Mouse (Mus musculus) neural tube, embryonic 12.5 days (tissue): ENCODE data around the gene Tbcel. TPM values are rescaled to one million over a fixed set of nuclear protein-coding genes. Genes with fewer than 3 reads are reported as not detected.
A peak's percentile ranks its signal among the peaks of the same experiment; 100 is the strongest.

ENCODE experiments used
- ATAC-seq: fragments of 200-750 bp; cut with Nextera tagmentation; 2 replicates; pipeline ENCODE4 v1.8.0; 2017; ENCODE audit warnings: low read depth, mild to moderate bottlenecking, moderate TSS enrichment, moderate library complexity; ENCODE audit not compliant: low FRiP score
- H3K27ac ChIP-seq: fragments of 300-500 bp; sonication (generic); 2 replicates; pipeline ENCODE4 v1.5.1; 2016
- H3K27me3 ChIP-seq: fragments of 300-500 bp; sonication (generic); replicated peaks from 2 replicates; pipeline ENCODE4 v1.6.1; 2016; ENCODE audit warnings: mild to moderate bottlenecking
- H3K36me3 ChIP-seq: fragments of 300-500 bp; sonication (generic); 2 replicates; pipeline ENCODE4 v1.6.1; 2016; ENCODE audit warnings: mild to moderate bottlenecking
- H3K4me1 ChIP-seq: fragments of 300-500 bp; sonication (generic); 2 replicates; pipeline ENCODE4 v1.6.1; 2016
- H3K4me2 ChIP-seq: fragments of 300-500 bp; sonication (generic); replicated peaks from 2 replicates; pipeline ENCODE4 v1.6.1; 2016; ENCODE audit warnings: mild to moderate bottlenecking
- H3K4me3 ChIP-seq: fragments of 300-500 bp; sonication (generic); 2 replicates; pipeline ENCODE4 v1.5.1; 2016
- H3K9ac ChIP-seq: fragments of 300-500 bp; sonication (generic); 2 replicates; pipeline ENCODE4 v1.6.1; 2016; ENCODE audit warnings: mild to moderate bottlenecking
- H3K9me3 ChIP-seq: fragments of 300-500 bp; sonication (generic); 2 replicates; pipeline ENCODE4 v1.6.1; 2016; ENCODE audit warnings: mild to moderate bottlenecking
- WGBS: fragments of 180-500 bp; shearing (Covaris S2); methylation state at CpG from one replicate; pipeline ENCODE4 v1.1.7; 2016; 5-methylcytosine and 5-hydroxymethylcytosine counted together
- polyA plus RNA-seq: library from polyadenylated mRNA; unstranded; fragments of >200 nt; fragmentation: Nextera tagmentation; extraction: Ambion mirVana; gene quantifications from 2 replicates; pipeline ENCODE4 v1.2.1, GENCODE M21; 2016

Gene Tbcel
- polyA plus RNA-seq, 1 experiment from 2014 or later: 5.4 TPM

DNA sequence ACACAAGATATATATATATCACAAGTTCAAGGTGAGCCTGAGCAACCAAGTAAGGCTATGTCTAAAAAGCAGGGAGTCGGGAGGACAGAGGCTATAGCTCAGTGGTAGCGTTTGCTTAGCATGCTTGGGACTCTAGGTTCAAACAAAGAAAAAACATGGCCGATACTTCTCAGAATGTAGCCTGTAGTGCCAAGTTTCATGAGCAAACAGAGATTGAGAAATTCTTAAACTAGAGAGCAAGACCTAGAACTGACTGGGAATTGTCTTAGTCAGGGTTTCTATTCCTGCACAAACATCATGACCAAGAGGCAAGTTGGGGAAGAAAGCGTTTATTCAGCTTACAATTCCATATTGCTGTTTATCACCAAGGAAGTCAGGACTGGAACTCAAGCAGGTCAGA, 31.4 kb downstream of the Tbcel start:
- no peak overlapping the region for H3K9ac ChIP-seq
- no peaks in the 10 kb centered on the region for H3K9me3 ChIP-seq
- no peak for ATAC-seq
- no peaks in the 10 kb centered on the region for H3K36me3 ChIP-seq
- H3K4me2 ChIP-seq: no peak overlapping the region
- H3K4me1 ChIP-seq: peaks cover 10% of the 10 kb centered on the region
- no peak overlapping the region for H3K4me3 ChIP-seq
- H3K27me3 ChIP-seq: 0 out of 2 replicates have a peak, but pooled peaks cover 4% of the 10 kb centered on the region
- WGBS: 91% methylated on average over 4 of the region's 4 CpGs
- H3K27ac ChIP-seq: no peak overlapping the region

GRCm38 (mm10) chr9:42474244-42474643, 33.4 kb downstream of the Tbcel start:
- H3K9ac ChIP-seq: no peak overlapping the region
- H3K36me3 ChIP-seq: no peaks in the 10 kb centered on the region
- WGBS: 87% methylated on average over 8 of the region's 8 CpGs
- no peak for ATAC-seq
- no peak overlapping the region for H3K4me2 ChIP-seq
- H3K9me3 ChIP-seq: no peaks in the 10 kb centered on the region
- 0 out of 2 replicates have a peak, but pooled peaks cover 4% of the 10 kb centered on the region for H3K27me3 ChIP-seq
- H3K4me1 ChIP-seq: peaks cover 16% of the 10 kb centered on the region
- no peak overlapping the region for H3K27ac ChIP-seq
- H3K4me3 ChIP-seq: no peak overlapping the region

DNA sequence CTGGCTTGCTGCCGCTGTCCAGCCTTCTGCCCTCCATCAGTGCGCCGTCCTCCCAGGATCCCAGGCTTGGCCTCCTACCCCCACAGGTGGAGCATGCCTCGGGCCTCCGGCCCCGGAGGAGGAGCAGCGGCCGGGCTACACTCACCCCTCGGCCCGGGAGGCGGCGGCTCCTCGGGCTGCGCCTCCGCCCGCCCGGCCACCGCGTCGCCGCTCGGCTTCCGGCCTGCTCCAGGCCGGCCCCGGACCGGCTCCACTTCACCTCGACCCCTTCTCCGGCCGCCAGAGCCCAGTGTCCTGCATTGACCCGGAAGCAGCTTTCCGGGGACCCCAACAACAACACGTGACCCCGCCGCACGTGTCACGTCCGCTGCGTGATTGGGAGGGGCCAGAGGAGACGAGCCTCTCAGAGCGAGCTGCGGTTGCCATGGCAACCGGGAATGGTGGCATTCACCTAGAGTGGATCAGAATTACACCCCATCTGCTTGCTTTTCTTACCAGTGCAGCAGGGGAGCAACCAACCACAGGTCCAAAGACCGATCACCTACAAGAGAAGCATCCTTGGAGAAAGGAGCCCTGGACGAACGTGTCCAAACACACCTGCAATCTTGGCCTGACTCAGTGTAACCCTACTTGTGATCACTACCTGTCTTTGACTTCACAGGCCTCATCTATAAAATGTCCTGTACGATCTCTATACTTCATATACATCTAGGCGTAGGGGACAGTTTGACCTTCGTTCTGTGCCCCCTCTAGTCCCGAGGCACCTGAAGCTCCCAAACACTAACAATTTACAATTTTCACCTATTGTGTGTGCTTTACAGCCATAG, 35.5 kb downstream of the Tbcel start:
- 5% methylated on average over 49 of the region's 49 CpGs for WGBS
- Histone ChIP-seq H3K4me1 (peaks cover 16% of the 10 kb centered on the region), H3K4me3 (peak overlapping the region; percentile 94), H3K27ac (no peak overlapping the region), H3K9me3 (no peaks in the 10 kb centered on the region), H3K9ac (peak overlapping the region; percentile 88), H3K27me3 (0 out of 2 replicates have a peak, but pooled peaks cover 4% of the 10 kb centered on the region), H3K36me3 (no peaks in the 10 kb centered on the region), H3K4me2 (peak overlapping the region; percentile 88)
- peak; percentile 93 for ATAC-seq

DNA sequence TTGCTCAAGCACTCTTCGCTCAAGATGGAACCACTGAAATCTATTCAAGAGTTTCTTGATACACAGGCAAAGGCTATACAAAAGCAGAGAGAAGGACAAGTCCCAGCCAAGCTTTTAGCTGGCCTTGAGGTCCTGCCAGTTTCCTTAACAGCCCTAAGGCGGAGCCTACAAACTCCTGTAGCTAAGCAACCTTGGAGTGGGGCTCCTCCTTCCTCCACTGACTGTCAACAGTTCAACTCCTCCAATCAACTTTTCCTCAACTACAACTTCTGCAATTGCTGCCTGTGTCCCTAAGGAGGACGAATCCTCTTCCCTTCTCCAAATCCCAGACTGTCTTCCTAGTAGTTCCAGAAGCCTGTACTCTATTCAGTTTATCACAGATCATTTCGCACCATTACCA, 36.4 kb downstream of the Tbcel start:
- Histone ChIP-seq H3K27ac (no peak overlapping the region), H3K9me3 (no peaks in the 10 kb centered on the region), H3K9ac (peak overlapping the region; percentile 88), H3K36me3 (no peaks in the 10 kb centered on the region), H3K4me1 (peaks cover 16% of the 10 kb centered on the region), H3K4me2 (peak overlapping the region; percentile 88), H3K27me3 (0 out of 2 replicates have a peak, but pooled peaks cover 4% of the 10 kb centered on the region), H3K4me3 (peak overlapping the region; percentile 94)
- ATAC-seq: no peak; the same call in 1 of the 2 replicates
- 50% methylated on average over 4 of the region's 4 CpGs for WGBS

DNA sequence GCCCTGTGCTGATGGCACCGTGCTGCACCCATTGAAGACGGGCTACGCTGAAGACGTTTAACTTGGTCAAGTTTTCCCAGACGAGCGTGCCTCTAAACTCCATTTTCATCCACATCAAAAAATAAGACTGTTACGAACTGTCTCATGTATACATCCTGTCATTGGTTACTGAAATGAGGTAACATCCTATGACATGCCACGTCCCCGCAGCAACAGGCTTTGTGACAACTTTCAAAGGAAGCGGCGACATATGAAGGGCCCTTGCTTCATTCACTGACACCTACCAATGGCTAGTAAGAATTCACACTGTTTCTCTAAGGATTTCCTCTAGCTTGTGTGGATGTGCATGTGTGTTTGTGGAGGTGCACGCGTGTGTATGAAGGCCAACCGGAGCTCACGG, 38.3 kb downstream of the Tbcel start:
- Histone ChIP-seq H3K36me3 (no peaks in the 10 kb centered on the region), H3K9ac (no peak overlapping the region), H3K4me1 (peaks cover 16% of the 10 kb centered on the region), H3K4me3 (no peak overlapping the region), H3K27me3 (0 out of 2 replicates have a peak, but pooled peaks cover 4% of the 10 kb centered on the region), H3K9me3 (no peaks in the 10 kb centered on the region), H3K4me2 (no peak overlapping the region), H3K27ac (no peak overlapping the region)
- WGBS: 97% methylated on average over 15 of the region's 15 CpGs
- ATAC-seq: no peak

- no peak for ATAC-seq
Measured at GRCm38 (mm10) chr9:42468360-42468759, 39.2 kb downstream of the Tbcel start.

GRCm38 (mm10) chr9:42467116-42467815, 40.3 kb downstream of the Tbcel start:
- Histone ChIP-seq H3K27ac (no peak overlapping the region), H3K27me3 (no peaks in the 10 kb centered on the region), H3K4me3 (no peak overlapping the region), H3K4me2 (no peak overlapping the region), H3K4me1 (peaks cover 16% of the 10 kb centered on the region), H3K9me3 (no peaks in the 10 kb centered on the region), H3K36me3 (no peaks in the 10 kb centered on the region), H3K9ac (no peak overlapping the region)
- no peak for ATAC-seq
- 71% methylated on average over 12 of the region's 12 CpGs for WGBS

More at GRCm38 (mm10) chr9:42468360-42468759, 39.2 kb downstream of the Tbcel start:
- Histone ChIP-seq H3K36me3 (no peaks in the 10 kb centered on the region), H3K9me3 (no peaks in the 10 kb centered on the region), H3K27ac (no peak overlapping the region), H3K27me3 (no peaks in the 10 kb centered on the region), H3K4me1 (peaks cover 18% of the 10 kb centered on the region), H3K9ac (no peak overlapping the region), H3K4me2 (no peak overlapping the region), H3K4me3 (no peak overlapping the region)
- WGBS: 94% methylated on average over 5 of the region's 5 CpGs

DNA sequence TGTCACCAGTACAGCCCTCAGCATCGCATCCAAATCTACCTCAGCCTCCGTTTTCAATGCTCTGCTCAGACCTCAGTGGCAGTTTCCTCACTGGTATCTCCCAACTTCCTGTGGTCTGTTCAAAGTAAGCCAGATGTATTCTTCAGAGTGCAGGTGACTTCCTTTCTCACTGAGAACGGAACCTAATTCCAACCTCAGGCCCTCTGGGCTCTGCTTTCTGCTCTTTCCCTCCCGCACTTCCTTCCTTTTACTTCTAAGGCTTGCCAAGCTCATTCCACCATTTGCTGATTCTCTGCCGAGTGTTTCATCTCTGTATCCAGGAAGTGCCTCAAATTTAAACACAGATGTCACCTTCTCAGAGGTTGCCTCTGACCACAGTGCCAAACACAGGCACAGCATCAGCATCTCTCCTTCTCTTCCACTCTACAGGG, 41.9 kb downstream of the Tbcel start:
- Histone ChIP-seq H3K27me3 (no peaks in the 10 kb centered on the region), H3K9me3 (no peaks in the 10 kb centered on the region), H3K4me2 (no peak overlapping the region), H3K4me3 (no peak overlapping the region), H3K36me3 (no peaks in the 10 kb centered on the region), H3K9ac (no peak overlapping the region), H3K4me1 (peaks cover 3% of the 10 kb centered on the region), H3K27ac (no peak overlapping the region)
- no peak for ATAC-seq
- WGBS: 81% methylated on average over 5 of the region's 5 CpGs

GRCm38 (mm10) chr9:42464181-42464580, 43.4 kb downstream of the Tbcel start:
- Histone ChIP-seq H3K36me3 (no peaks in the 10 kb centered on the region), H3K9ac (no peak overlapping the region), H3K27me3 (no peaks in the 10 kb centered on the region), H3K4me1 (peaks cover 2% of the 10 kb centered on the region; the same call in 1 of the 2 replicates), H3K4me2 (no peak overlapping the region), H3K4me3 (no peak overlapping the region), H3K27ac (no peak overlapping the region), H3K9me3 (no peaks in the 10 kb centered on the region)
- ATAC-seq: no peak
- WGBS: 92% methylated on average over 9 of the region's 9 CpGs

DNA sequence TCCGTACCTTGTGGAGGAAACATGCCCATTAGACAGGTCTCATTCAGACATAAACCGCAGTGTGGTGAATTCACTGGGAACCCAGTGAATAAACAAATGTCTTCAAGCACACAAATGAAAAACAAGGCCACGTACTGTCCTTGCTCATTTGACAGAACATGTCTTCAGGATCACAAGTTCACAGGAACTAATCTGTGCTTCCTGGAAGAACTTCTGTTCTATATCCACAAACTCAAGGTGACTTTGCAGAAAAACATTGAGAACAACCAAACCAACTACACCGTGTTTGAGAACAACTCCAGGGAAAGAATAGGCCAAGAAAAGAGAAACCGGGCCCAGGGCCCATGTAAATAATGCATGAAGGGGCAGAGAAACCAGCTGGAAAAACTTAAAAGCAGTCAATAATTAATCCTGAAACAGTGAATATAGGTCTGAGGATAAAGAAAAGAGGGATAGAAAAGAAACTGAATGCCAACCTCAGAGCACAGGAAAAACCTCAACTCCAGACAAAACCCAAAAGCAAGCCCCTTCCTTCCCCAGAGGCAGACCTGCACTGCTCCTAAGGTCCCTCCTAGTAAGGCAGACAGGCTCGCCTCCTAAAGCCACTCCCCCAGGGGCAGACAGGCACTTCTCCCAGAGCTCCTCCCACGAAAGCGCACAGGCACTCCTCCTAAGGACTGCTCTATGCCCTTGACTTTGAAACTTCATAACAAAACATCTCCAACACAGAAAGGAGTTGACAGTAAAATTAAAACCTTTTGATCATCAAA, 44.2 kb downstream of the Tbcel start:
- WGBS: 55% methylated on average over 8 of the region's 8 CpGs
- Histone ChIP-seq H3K27ac (no peak overlapping the region), H3K4me1 (peaks cover 2% of the 10 kb centered on the region; the same call in 1 of the 2 replicates), H3K36me3 (no peaks in the 10 kb centered on the region), H3K9me3 (no peaks in the 10 kb centered on the region), H3K4me2 (no peak overlapping the region), H3K27me3 (no peaks in the 10 kb centered on the region), H3K4me3 (no peak overlapping the region), H3K9ac (no peak overlapping the region)
- ATAC-seq: no peak

DNA sequence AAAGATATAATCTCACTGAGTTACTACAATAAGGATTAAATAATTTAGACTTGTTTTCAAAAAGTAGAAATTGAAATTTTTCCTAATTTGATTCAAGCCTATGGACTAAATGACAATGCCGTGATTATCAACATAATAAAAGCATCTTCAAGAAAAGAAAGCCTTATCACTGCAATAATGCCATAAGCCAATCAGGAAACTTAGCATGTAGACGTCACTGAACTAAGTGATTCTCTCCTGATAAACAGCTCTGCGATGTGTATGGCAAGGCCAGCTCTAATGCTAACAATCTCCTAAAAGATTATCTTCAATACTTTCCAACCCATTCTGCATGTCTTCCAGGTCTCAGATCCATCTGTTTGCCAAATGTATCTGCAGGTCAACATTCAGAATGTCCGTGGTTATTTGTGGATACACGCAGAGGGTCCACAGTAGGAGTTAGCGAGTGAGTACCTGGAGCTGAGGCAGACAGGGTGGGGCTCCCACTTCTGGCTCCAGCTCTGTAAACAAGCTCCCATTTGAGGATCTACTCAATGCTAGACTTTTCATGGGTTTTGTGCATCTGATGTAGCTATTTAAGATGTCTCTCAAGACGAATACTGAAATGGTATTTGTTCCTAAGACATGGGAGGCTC, 44.9 kb downstream of the Tbcel start:
- no peaks in the 10 kb centered on the region for H3K9me3 ChIP-seq
- H3K27me3 ChIP-seq: no peaks in the 10 kb centered on the region
- H3K4me1 ChIP-seq: peaks cover 2% of the 10 kb centered on the region; the same call in 1 of the 2 replicates
- no peak overlapping the region for H3K4me3 ChIP-seq
- H3K4me2 ChIP-seq: no peak overlapping the region
- H3K9ac ChIP-seq: no peak overlapping the region
- H3K27ac ChIP-seq: no peak overlapping the region
- no peaks in the 10 kb centered on the region for H3K36me3 ChIP-seq
- ATAC-seq: no peak
- 90% methylated on average over 7 of the region's 7 CpGs for WGBS
